Mouse (Mus musculus) ZHBTc4 (cell line): ENCODE measurements around the gene Ccdc71.
A peak's percentile ranks its signal among the peaks of the same experiment; 100 is the strongest.

ENCODE experiments used
- DNase-seq: peaks from one replicate; pipeline ENCODE4 v3.0.0-alpha.2; 2011; ENCODE audit warnings: low read depth, low spot score

The Ccdc71 gene

GRCm38 (mm10) chr9:108460319-108461178 is at the start of gene Ccdc71:
Gene Ccdc71 (plus strand): TSS chr9:108460527.
- DNase-seq: peak; percentile 96

- no peak for DNase-seq
Observed at GRCm38 (mm10) chr9:108411381-108411942, 48.9 kb upstream of the Ccdc71 start.

- DNase-seq: no peak
Observed at GRCm38 (mm10) chr9:108412221-108412620, 48.1 kb upstream of the Ccdc71 start.

GRCm38 (mm10) chr9:108428384-108428783 is 31.9 kb upstream of the Ccdc71 start, which contains the start of gene Ccdc36:
Gene Ccdc36 (minus strand): TSS chr9:108428484.
- no peak for DNase-seq

- peak; percentile 93 for DNase-seq
Observed at GRCm38 (mm10) chr9:108431431-108432067, 28.8 kb upstream of the Ccdc71 start.

- DNase-seq: no peak
Observed at GRCm38 (mm10) chr9:108436182-108436581, 24.1 kb upstream of the Ccdc71 start, which contains the start of gene BC048562. Gene BC048562 (plus strand): TSS chr9:108436482.

- no peak for DNase-seq
Observed at GRCm38 (mm10) chr9:108439176-108439575, 21.2 kb upstream of the Ccdc71 start.

GRCm38 (mm10) chr9:108440485-108440884 is 19.8 kb upstream of the Ccdc71 start:
- no peak for DNase-seq

- no peak for DNase-seq
Observed at GRCm38 (mm10) chr9:108441236-108441919, 18.9 kb upstream of the Ccdc71 start.

- DNase-seq: no peak
Observed at GRCm38 (mm10) chr9:108445125-108445524, 15.2 kb upstream of the Ccdc71 start.

GRCm38 (mm10) chr9:108449860-108450259 is 10.5 kb upstream of the Ccdc71 start:
- DNase-seq: peak; percentile 41

- no peak for DNase-seq
Observed at GRCm38 (mm10) chr9:108450292-108451169, 9.8 kb upstream of the Ccdc71 start.

- no peak for DNase-seq
Observed at GRCm38 (mm10) chr9:108451170-108451493, 9.2 kb upstream of the Ccdc71 start.

- peak; percentile 61 for DNase-seq
Observed at GRCm38 (mm10) chr9:108451519-108452160, 8.7 kb upstream of the Ccdc71 start.

- peak; percentile 90 for DNase-seq
Observed at GRCm38 (mm10) chr9:108452291-108452906, 7.9 kb upstream of the Ccdc71 start.

GRCm38 (mm10) chr9:108452911-108453310 is 7.4 kb upstream of the Ccdc71 start:
- no peak for DNase-seq

GRCm38 (mm10) chr9:108453458-108453857 is 6.9 kb upstream of the Ccdc71 start:
- no peak for DNase-seq

GRCm38 (mm10) chr9:108454429-108454828 is 5.9 kb upstream of the Ccdc71 start:
- no peak for DNase-seq

- DNase-seq: no peak
Observed at GRCm38 (mm10) chr9:108455747-108456571, 4.4 kb upstream of the Ccdc71 start.
